ENCODE assay signal across 16 mouse cellular contexts in the genomic region with DNA sequence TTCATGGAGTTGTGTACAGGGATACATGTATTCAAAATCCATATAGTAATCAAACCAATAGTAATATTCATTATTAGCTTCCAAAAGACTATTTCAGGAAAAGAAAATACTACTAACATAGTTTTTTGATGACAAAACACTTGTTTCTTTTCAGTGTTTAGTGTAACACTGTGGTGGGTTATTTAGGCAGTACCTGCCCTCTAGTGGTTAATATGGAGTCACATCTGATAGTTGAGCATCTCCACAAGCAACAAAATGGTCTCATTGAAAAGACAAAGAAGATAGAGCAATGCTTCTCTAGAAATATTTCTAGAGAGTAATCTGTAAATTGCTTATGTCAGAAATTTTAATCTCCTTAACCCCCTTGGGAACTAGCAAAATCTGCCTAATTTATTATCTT. TPM values are rescaled to one million over a fixed set of nuclear protein-coding genes. Genes with fewer than 3 reads are reported as not detected.
DNase-seq lines count a peak whose midpoint lies in the region; ATAC-seq and TF ChIP-seq lines count a peak whose summit lies in the region.
"Had no signal": no experiment of that assay in that cellular context is flagged by ENCODE, and none has a peak within 500 bp of the region (broad histone marks: within the 10 kb centered on the region; RNA-seq: fewer than 3 reads in every experiment).

No protein-coding gene starts in this region.

- H3K4me1 ChIP-seq in forebrain, embryonic 13.5 days: peaks cover 7% of the 10 kb centered on the region
- H3K4me1 ChIP-seq in forebrain, embryonic 11.5 days (replicated peaks; ENCODE audit: control insufficient read depth, insufficient read depth, low read length): no peaks in the 10 kb centered on the region
- no peaks in the 10 kb centered on the region for H3K4me1 ChIP-seq in kidney, embryonic 15.5 days

- no peaks in the 10 kb centered on the region for H3K27me3 ChIP-seq in forebrain, embryonic 13.5 days
- H3K27me3 ChIP-seq in forebrain, embryonic 11.5 days (ENCODE audit: control insufficient read depth, insufficient read depth, low read length): no peaks in the 10 kb centered on the region
- H3K27me3 ChIP-seq in kidney, embryonic 15.5 days: no peaks in the 10 kb centered on the region

- TF ChIP-seq CTCF in layer of hippocampus, adult 2 months (conservative IDR thresholded peaks at IDR 0.05): peak; percentile 88

- peak; percentile 66; the same call in 1 of the 2 replicates for ATAC-seq in forebrain, embryonic 13.5 days
- ATAC-seq in forebrain, embryonic 11.5 days (replicated peaks; ENCODE audit: low FRiP score): no peak
- no peak for ATAC-seq in kidney, embryonic 15.5 days (replicated peaks; ENCODE audit: low FRiP score)

- H3K9me3 ChIP-seq in forebrain, embryonic 13.5 days (replicated peaks): no peaks in the 10 kb centered on the region
- no peaks in the 10 kb centered on the region for H3K9me3 ChIP-seq in forebrain, embryonic 11.5 days (ENCODE audit: control insufficient read depth, low read length)
- no peaks in the 10 kb centered on the region for H3K9me3 ChIP-seq in kidney, embryonic 15.5 days (replicated peaks)

- DNase-seq in forebrain, embryonic 11.5 days (ENCODE audit: low spot score): no peak
- DNase-seq in layer of hippocampus, adult 2 months (ENCODE audit: low spot score in 2 of 2): no peak
- DNase-seq in layer of hippocampus, adult 9-11 months: no peak
- peak; percentile 69 for DNase-seq in NIH3T3 (ENCODE audit: low read depth)
- DNase-seq in mesoderm, embryonic 11.5 days (ENCODE audit: low read depth, low spot score): peak; percentile 17
- no peak for DNase-seq in urinary bladder, postnatal 36 days (ENCODE audit: low spot score in 2 of 2)
- DNase-seq: cerebellum, adult 9-10 months; liver had no signal

- no peak overlapping the region for H3K9ac ChIP-seq in forebrain, embryonic 13.5 days
- no peak overlapping the region for H3K9ac ChIP-seq in forebrain, embryonic 11.5 days (ENCODE audit: low read length)
- no peak overlapping the region for H3K9ac ChIP-seq in kidney, embryonic 15.5 days

- H3K27ac ChIP-seq in forebrain, embryonic 13.5 days: no peak overlapping the region
- H3K27ac ChIP-seq in forebrain, embryonic 11.5 days (ENCODE audit: low read depth, low read length): no peak overlapping the region
- H3K27ac ChIP-seq in layer of hippocampus, adult 2 months: no peak overlapping the region
- H3K27ac ChIP-seq in kidney, embryonic 15.5 days: no peak overlapping the region

- no peak overlapping the region for H3K4me2 ChIP-seq in forebrain, embryonic 13.5 days
- no peak overlapping the region for H3K4me2 ChIP-seq in forebrain, embryonic 11.5 days (ENCODE audit: low read depth, low read length, severe bottlenecking)
- no peak overlapping the region for H3K4me2 ChIP-seq in kidney, embryonic 15.5 days

- no peak overlapping the region for H3K4me3 ChIP-seq in forebrain, embryonic 13.5 days
- H3K4me3 ChIP-seq in forebrain, embryonic 11.5 days (ENCODE audit: low read depth, low read length): no peak overlapping the region
- no peak overlapping the region for H3K4me3 ChIP-seq in layer of hippocampus, adult 2 months
- no peak overlapping the region for H3K4me3 ChIP-seq in kidney, embryonic 15.5 days (replicated peaks)

- H3K36me3 ChIP-seq in forebrain, embryonic 13.5 days (ENCODE audit: poor library complexity, severe bottlenecking): peaks cover 71% of the 10 kb centered on the region
- H3K36me3 ChIP-seq in forebrain, embryonic 11.5 days (ENCODE audit: control insufficient read depth, insufficient read depth, low read length): peaks cover 4% of the 10 kb centered on the region; the same call in 1 of the 2 replicates
- peaks cover 79% of the 10 kb centered on the region for H3K36me3 ChIP-seq in kidney, embryonic 15.5 days

RNA-seq across cellular contexts. Expression of gene Exoc1, which starts 11.7 kb away (rescaled TPM):
- polyA plus RNA-seq in forebrain, embryonic 13.5 days (2015; fragmentation: Nextera tagmentation; extraction: Ambion mirVana): 52.0 and 58.3 TPM in 2 replicates
- 55.7 and 56.1 TPM in 2 replicates for polyA plus RNA-seq in forebrain, embryonic 11.5 days (2014; fragmentation: Nextera tagmentation; extraction: Ambion mirVana)
- 10 to 100 TPM; 60.1 to 61.7 TPM for total RNA-seq in layer of hippocampus, adult 2 months (2021)
- polyA plus RNA-seq in kidney, embryonic 15.5 days (2015; fragmentation: Nextera tagmentation; extraction: Ambion mirVana): 33.0 and 33.3 TPM in 2 replicates

RNA-seq across cellular contexts. Expression of gene Cep135, which starts 47.7 kb away (rescaled TPM):
- 7.2 and 8.0 TPM in 2 replicates for polyA plus RNA-seq in forebrain, embryonic 13.5 days (2015; fragmentation: Nextera tagmentation; extraction: Ambion mirVana)
- polyA plus RNA-seq in forebrain, embryonic 11.5 days (2014; fragmentation: Nextera tagmentation; extraction: Ambion mirVana): 12.2 and 15.5 TPM in 2 replicates
- 1 to 10 TPM; 6.9 to 7.6 TPM for total RNA-seq in layer of hippocampus, adult 2 months (2021)
- polyA plus RNA-seq in kidney, embryonic 15.5 days (2015; fragmentation: Nextera tagmentation; extraction: Ambion mirVana): 7.3 TPM in 2 replicates

RNA-seq across cellular contexts. Expression of gene Gm7271, which starts 57.0 kb away (rescaled TPM):
- not detected in 2 replicates for polyA plus RNA-seq in forebrain, embryonic 13.5 days (2015; fragmentation: Nextera tagmentation; extraction: Ambion mirVana)
- polyA plus RNA-seq in forebrain, embryonic 11.5 days (2014; fragmentation: Nextera tagmentation; extraction: Ambion mirVana): 0.79 TPM in 1 of 2 replicates, not detected in the other
- not detected for total RNA-seq in layer of hippocampus, adult 2 months (2021)
- not detected in 2 replicates for polyA plus RNA-seq in kidney, embryonic 15.5 days (2015; fragmentation: Nextera tagmentation; extraction: Ambion mirVana)
- total RNA-seq: adrenal gland, adult 18-20 months; layer of hippocampus, adult 8-10 months; megakaryocyte-erythroid progenitor cell, adult 5-6 weeks had no signal
- polyA plus RNA-seq: C2C12; heart, embryonic 14.5 days; testis, adult 2 months had no signal

Comparison
In these comparisons a context has a peak if more than half of its experiments do, and no peak if none do; other contexts are left out.
1. DNase-seq: peak in NIH3T3 (single experiment) and mesoderm, embryonic 11.5 days (single experiment); none in forebrain, embryonic 11.5 days (single experiment), layer of hippocampus, adult 2 months (0 of 2), layer of hippocampus, adult 9-11 months (single experiment) and urinary bladder, postnatal 36 days (0 of 2).